ENCODE assay signal across 8 mouse cellular contexts in genomic region chr11:34181214-34182117, GRCm38 (mm10). TPM values are rescaled to one million over a fixed set of nuclear protein-coding genes. Genes with fewer than 3 reads are reported as not detected.
DNase-seq lines count a peak whose midpoint lies in the region; ATAC-seq lines count a peak whose summit lies in the region.
"Had no signal": no experiment of that assay in that cellular context is flagged by ENCODE, and none has a peak within 500 bp of the region (broad histone marks: within the 10 kb centered on the region; RNA-seq: fewer than 3 reads in every experiment).

No protein-coding gene starts in this region.

- WGBS in heart, embryonic 12.5 days, result 27% methylated on average over 8 of the region's 8 CpGs
- WGBS in neural tube, embryonic 15.5 days, result 23% methylated on average over 8 of the region's 8 CpGs

- no peaks in the 10 kb centered on the region for H3K9me3 ChIP-seq in heart, embryonic 12.5 days (replicated peaks)
- H3K9me3 ChIP-seq in neural tube, embryonic 15.5 days (replicated peaks), result no peaks in the 10 kb centered on the region

- no peaks in the 10 kb centered on the region for H3K36me3 ChIP-seq in heart, embryonic 12.5 days
- H3K36me3 ChIP-seq in neural tube, embryonic 15.5 days, result no peaks in the 10 kb centered on the region

- H3K27ac ChIP-seq in heart, embryonic 12.5 days (ENCODE audit: poor library complexity, severe bottlenecking), result peak overlapping the region; percentile 51
- peak overlapping the region; percentile 56 for H3K27ac ChIP-seq in neural tube, embryonic 15.5 days (replicated peaks)

- intact Hi-C loops in left cerebral cortex, postnatal 4 days (cut with DNase I), result no loop called here

- no peak overlapping the region for H3K9ac ChIP-seq in heart, embryonic 12.5 days
- no peak overlapping the region for H3K9ac ChIP-seq in neural tube, embryonic 15.5 days (replicated peaks)

- peaks cover 12% of the 10 kb centered on the region for H3K4me1 ChIP-seq in heart, embryonic 12.5 days (replicated peaks)
- peaks cover 12% of the 10 kb centered on the region for H3K4me1 ChIP-seq in neural tube, embryonic 15.5 days

- no peak overlapping the region for H3K4me2 ChIP-seq in heart, embryonic 12.5 days
- H3K4me2 ChIP-seq in neural tube, embryonic 15.5 days, result no peak overlapping the region

- no peak overlapping the region for H3K4me3 ChIP-seq in heart, embryonic 12.5 days
- no peak overlapping the region for H3K4me3 ChIP-seq in neural tube, embryonic 15.5 days (replicated peaks)

- DNase-seq in adrenal gland, postnatal 25 days, result peak; percentile 27
- DNase-seq in embryo, embryonic 9.5 days (ENCODE audit: extremely low spot score), result peak; percentile 9
- DNase-seq in kidney, adult 8-10 months, result peak; percentile 48 to 71
- peak; percentile 82 for DNase-seq in left cerebral cortex, postnatal 4 days

- ATAC-seq in heart, embryonic 12.5 days (ENCODE audit: insufficient number of reproducible peaks, low FRiP score), result peak; percentile 45; the same call in 1 of the 2 replicates
- ATAC-seq in neural tube, embryonic 15.5 days (ENCODE audit: low FRiP score), result peak; percentile 83
- ATAC-seq in megakaryocyte, adult 5-6 weeks (ENCODE audit: poor library complexity, severe bottlenecking), result no peak

- H3K27me3 ChIP-seq in heart, embryonic 12.5 days (replicated peaks), result no peaks in the 10 kb centered on the region
- no peaks in the 10 kb centered on the region for H3K27me3 ChIP-seq in neural tube, embryonic 15.5 days (replicated peaks)

RNA-seq across cellular contexts. Expression of gene Foxi1, which starts 26.4 kb away (rescaled TPM):
- not detected in 2 replicates for total RNA-seq in adrenal gland, postnatal 25 days (2021)
- polyA plus RNA-seq in heart, embryonic 12.5 days (2016; fragmentation: Nextera tagmentation; extraction: Ambion mirVana), result not detected in 2 replicates
- total RNA-seq in left cerebral cortex, postnatal 4 days (2021), result not detected
- not detected in 2 replicates for polyA plus RNA-seq in neural tube, embryonic 15.5 days (2015; fragmentation: Nextera tagmentation; extraction: Ambion mirVana)
- total RNA-seq in megakaryocyte, adult 5-6 weeks (2015), result not detected in 2 replicates
- not detected in 2 replicates for total RNA-seq in megakaryocyte, adult 5-6 weeks (2017)
- total RNA-seq: adrenal gland, adult 18-20 months had no signal

Comparison
In these comparisons a context has a peak if more than half of its experiments do, and no peak if none do; other contexts are left out.
1. DNase-seq: peak in every context shown above with its lines; median percentile 82 in left cerebral cortex, postnatal 4 days; 60 in kidney, adult 8-10 months; 27 in adrenal gland, postnatal 25 days; 9 in embryo, embryonic 9.5 days.